ENCODE assay signal across 14 mouse cellular contexts in genomic region chr4:132617873-132618272, GRCm38 (mm10). TPM values are rescaled to one million over a fixed set of nuclear protein-coding genes. Genes with fewer than 3 reads are reported as not detected.
DNase-seq lines count a peak whose midpoint lies in the region; ATAC-seq and TF ChIP-seq lines count a peak whose summit lies in the region.
"Had no signal": no experiment of that assay in that cellular context is flagged by ENCODE, and none has a peak within 500 bp of the region (broad histone marks: within the 10 kb centered on the region; RNA-seq: fewer than 3 reads in every experiment).

No protein-coding gene starts in this region.

- no peaks in the 10 kb centered on the region for H3K27me3 ChIP-seq in lung, postnatal 0 days (replicated peaks; ENCODE audit: insufficient read depth, low read length)
- H3K27me3 ChIP-seq: heart, embryonic 13.5 days had no signal

- 87% methylated on average over 6 of the region's 6 CpGs for WGBS in lung, postnatal 0 days

- H3K4me1 ChIP-seq in lung, postnatal 0 days (ENCODE audit: insufficient read depth, low read depth, low read length), result no peaks in the 10 kb centered on the region
- H3K4me1 ChIP-seq: heart, embryonic 13.5 days had no signal

- no peak overlapping the region for H3K4me2 ChIP-seq in lung, postnatal 0 days (replicated peaks; ENCODE audit: low read depth, low read length)
- H3K4me2 ChIP-seq: heart, embryonic 13.5 days; hindbrain, embryonic 14.5 days had no signal

- DNase-seq in gastrocnemius, adult 2 months, result no peak
- DNase-seq in gastrocnemius, adult 18-20 months (ENCODE audit: low spot score), result no peak
- peak; percentile 50 for DNase-seq in lung, postnatal 0 days (ENCODE audit: low spot score)
- no peak for DNase-seq in lung, postnatal 14 days
- DNase-seq in left cerebral cortex, adult 2 months (ENCODE audit: extremely low spot score in 1 of 2, low spot score in 2 of 2), result peak in 1 of 2 experiments; percentile 38
- DNase-seq in natural killer cell, adult 2 months (ENCODE audit: low spot score in 2 of 2), result no peak
- DNase-seq in ovary, postnatal 10 days (ENCODE audit: low spot score), result no peak
- DNase-seq: forebrain, postnatal 0 days; kidney, adult 9 months; layer of hippocampus, postnatal 36 days had no signal

- TF ChIP-seq EP300 in lung, postnatal 0 days (IDR thresholded peaks at IDR 0.05), result no peak

- no peak for TF ChIP-seq CTCF in gastrocnemius, adult 2 months (IDR thresholded peaks at IDR 0.05)
- TF ChIP-seq CTCF in lung, postnatal 0 days (IDR thresholded peaks at IDR 0.05), result no peak
- TF ChIP-seq CTCF in left cerebral cortex, adult 2 months (IDR thresholded peaks at IDR 0.05), result no peak

- no peak overlapping the region for H3K4me3 ChIP-seq in gastrocnemius, adult 2 months
- H3K4me3 ChIP-seq in lung, postnatal 0 days (ENCODE audit: low read depth, low read length), result no peak overlapping the region
- H3K4me3 ChIP-seq in left cerebral cortex, adult 2 months, result no peak overlapping the region
- H3K4me3 ChIP-seq: heart, embryonic 13.5 days had no signal

- no peaks in the 10 kb centered on the region for H3K36me3 ChIP-seq in lung, postnatal 0 days (ENCODE audit: insufficient read depth, low read length)
- H3K36me3 ChIP-seq: heart, embryonic 13.5 days had no signal

- no peaks in the 10 kb centered on the region for H3K9me3 ChIP-seq in lung, postnatal 0 days (ENCODE audit: low read length)

- intact Hi-C loops in gastrocnemius, adult 2 months (cut with DNase I), result no loop called here
- intact Hi-C loops in left cerebral cortex, adult 2 months (cut with DNase I), result no loop called here

- no peak for ATAC-seq in lung, postnatal 0 days
- peak; percentile 69 for ATAC-seq in neutrophil, adult 5-6 weeks (ENCODE audit: extremely low read depth, insufficient number of reproducible peaks, low FRiP score, poor library complexity, severe bottlenecking)
- ATAC-seq: forebrain, postnatal 0 days; midbrain, embryonic 16.5 days had no signal

- H3K27ac ChIP-seq in gastrocnemius, adult 2 months, result peak overlapping the region; percentile 51; the same call in 1 of the 2 replicates
- H3K27ac ChIP-seq in lung, postnatal 0 days (ENCODE audit: low read length), result no peak overlapping the region
- H3K27ac ChIP-seq in left cerebral cortex, adult 2 months, result peak overlapping the region; percentile 76; the same call in 1 of the 2 replicates
- H3K27ac ChIP-seq: heart, embryonic 13.5 days; hindbrain, embryonic 14.5 days had no signal

- H3K9ac ChIP-seq in lung, postnatal 0 days (replicated peaks; ENCODE audit: low read depth), result no peak overlapping the region
- H3K9ac ChIP-seq: forebrain, postnatal 0 days; heart, embryonic 13.5 days; hindbrain, embryonic 14.5 days had no signal

RNA-seq across cellular contexts. Expression of gene Eya3, which starts 20.9 kb away (rescaled TPM):
- 10 to 100 TPM; 11.2 to 15.5 TPM for total RNA-seq in gastrocnemius, adult 2 months (2021)
- total RNA-seq in gastrocnemius, adult 18-20 months (2021), result 10 to 100 TPM; 11.7 to 13.4 TPM
- 8.2 and 8.8 TPM in 2 replicates for polyA plus RNA-seq in lung, postnatal 0 days (2015; fragmentation: Nextera tagmentation; extraction: Ambion mirVana)
- total RNA-seq in left cerebral cortex, adult 2 months (2021), result 10 to 100 TPM; 31.0 to 33.5 TPM
- total RNA-seq in neutrophil, adult 5-6 weeks (2017), result 23.4 and 27.0 TPM in 2 replicates

RNA-seq across cellular contexts. Expression of gene Ptafr, which starts 54.0 kb away (rescaled TPM):
- under 1 TPM; 0.56 to 0.98 TPM for total RNA-seq in gastrocnemius, adult 2 months (2021)
- total RNA-seq in gastrocnemius, adult 18-20 months (2021), result 1 to 10 TPM in 1 of 2 experiments, under 1 TPM in 1; 0.39 to 1.1 TPM
- 2.1 and 2.5 TPM in 2 replicates for polyA plus RNA-seq in lung, postnatal 0 days (2015; fragmentation: Nextera tagmentation; extraction: Ambion mirVana)
- 1 to 10 TPM in 1 of 2 experiments, under 1 TPM in 1; 1.00 to 1.2 TPM for total RNA-seq in left cerebral cortex, adult 2 months (2021)
- 135 and 136 TPM in 2 replicates for total RNA-seq in neutrophil, adult 5-6 weeks (2017)

Comparison
In these comparisons a context has a peak if more than half of its experiments do, and no peak if none do; other contexts are left out.
1. RNA of gene Ptafr, which starts 54.0 kb away (total RNA-seq): 135 to 136 TPM in neutrophil, adult 5-6 weeks; 1.00 to 1.2 TPM in left cerebral cortex, adult 2 months, 0.39 to 1.1 TPM in gastrocnemius, adult 18-20 months and 0.56 to 0.98 TPM in gastrocnemius, adult 2 months; every median in the first group is over 10 times any median in the second.